Mouse (Mus musculus): ENCODE results near the gene Slc13a2. TPM values are rescaled to one million over a fixed set of nuclear protein-coding genes. Genes with fewer than 3 reads are reported as not detected.

Slc13a2 gene
- total RNA-seq, 4 experiments from 2014 or later: not detected

DNA sequence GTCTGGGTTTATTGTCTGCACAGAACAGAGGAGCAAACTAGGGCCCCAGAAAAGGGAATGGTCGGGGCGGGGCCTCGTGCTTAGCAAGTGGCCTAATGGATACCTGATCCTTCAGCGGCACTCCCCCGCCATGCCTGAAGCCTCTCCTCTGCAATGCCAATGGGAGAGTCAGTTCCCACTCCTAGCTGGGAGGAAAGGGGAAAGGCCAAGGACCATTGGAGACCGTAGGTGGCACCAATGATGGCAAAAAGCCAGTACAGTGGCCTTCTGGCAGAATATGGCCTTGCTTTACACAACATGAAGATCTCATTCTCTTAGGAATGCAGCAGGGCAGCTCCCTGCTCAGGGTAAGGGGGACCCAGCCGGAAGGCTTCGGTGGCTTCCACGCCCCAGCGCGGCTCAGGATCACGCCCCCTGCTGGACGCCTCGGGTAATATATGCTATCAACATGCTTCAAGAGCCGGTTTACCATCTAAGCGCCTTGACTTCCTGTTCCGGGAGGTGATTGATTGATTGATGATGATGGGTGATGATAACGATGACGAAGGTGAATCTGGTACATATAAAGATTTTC is 13.8 kb upstream of the Slc13a2 start:
- no peak for DNase-seq (ENCODE audit: low spot score in 2 of 2)

DNA sequence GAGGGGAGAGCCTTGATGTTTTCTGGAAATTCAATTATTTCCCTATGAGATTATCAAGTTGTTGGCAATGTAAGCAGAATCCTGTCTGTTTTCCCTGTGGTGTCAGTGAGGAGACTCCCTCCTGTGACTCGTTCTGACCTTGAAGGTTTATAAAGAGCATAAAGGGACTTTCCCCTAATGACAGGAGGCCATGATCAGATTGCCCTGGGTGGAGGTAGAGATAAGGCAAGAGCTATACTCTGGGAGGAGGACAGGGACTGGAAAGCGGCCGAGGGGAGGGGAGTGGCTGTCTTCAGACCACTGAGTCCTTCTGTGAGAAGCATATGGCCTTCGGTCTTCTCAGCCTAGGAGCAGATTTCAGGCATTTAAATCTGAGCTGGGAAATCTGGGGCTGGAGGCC is 12.0 kb upstream of the Slc13a2 start:
- no peak for DNase-seq (ENCODE audit: low spot score in 2 of 2)

DNA sequence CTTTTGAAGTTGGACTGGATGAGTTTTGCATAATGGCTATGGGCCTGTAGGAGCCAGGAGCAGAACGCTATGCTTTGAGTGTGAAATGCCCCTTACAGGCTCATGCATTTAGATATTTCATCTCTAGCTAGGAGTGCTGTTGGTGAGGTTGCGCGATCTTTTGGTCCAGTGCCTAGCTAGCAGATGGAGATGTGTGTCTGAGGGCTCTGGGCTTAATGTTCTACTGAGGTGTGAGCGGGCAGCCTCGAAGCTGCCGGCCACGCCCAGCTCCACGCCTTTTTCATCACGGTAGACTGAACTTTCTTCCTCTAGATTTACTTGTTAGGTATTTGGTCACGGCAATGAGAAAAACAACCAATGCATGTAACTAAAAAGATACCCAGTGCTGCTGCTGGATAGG is 9.2 kb upstream of the Slc13a2 start:
- DNase-seq (ENCODE audit: low spot score in 2 of 2): no peak

DNA sequence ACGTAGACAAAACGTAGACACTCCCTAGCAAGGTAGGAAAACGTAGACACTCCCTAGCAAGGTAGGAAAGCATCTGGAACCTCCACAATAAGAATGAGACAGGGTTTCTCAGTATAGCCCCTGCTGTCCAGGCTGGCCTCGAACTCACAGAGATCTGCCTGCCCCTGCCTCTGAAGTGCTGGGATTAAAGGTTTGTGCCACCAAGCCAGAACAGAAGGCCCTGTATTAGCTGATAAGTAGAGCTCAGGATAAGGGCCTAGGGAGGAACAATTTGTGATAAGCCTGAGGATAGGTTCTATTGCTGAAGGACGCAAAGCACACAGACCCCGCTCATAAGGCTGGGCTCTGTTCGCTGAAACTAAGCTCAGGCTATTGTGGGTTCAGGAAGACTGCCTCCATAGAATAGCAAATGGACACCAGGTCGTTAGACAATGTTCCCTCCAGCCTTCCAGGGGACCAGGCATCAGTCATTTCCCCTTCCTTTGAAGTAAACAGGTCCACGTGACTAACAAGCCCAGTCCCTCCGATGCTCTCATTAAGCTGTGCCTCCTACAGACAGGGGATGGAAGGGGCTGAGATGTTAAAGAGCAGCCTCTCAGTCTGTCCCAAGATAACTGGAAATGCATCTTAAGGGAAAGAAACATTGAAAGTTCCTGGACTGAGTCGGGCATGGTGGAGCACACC is 8.3 kb upstream of the Slc13a2 start:
- DNase-seq (ENCODE audit: low spot score in 2 of 2): no peak

DNA sequence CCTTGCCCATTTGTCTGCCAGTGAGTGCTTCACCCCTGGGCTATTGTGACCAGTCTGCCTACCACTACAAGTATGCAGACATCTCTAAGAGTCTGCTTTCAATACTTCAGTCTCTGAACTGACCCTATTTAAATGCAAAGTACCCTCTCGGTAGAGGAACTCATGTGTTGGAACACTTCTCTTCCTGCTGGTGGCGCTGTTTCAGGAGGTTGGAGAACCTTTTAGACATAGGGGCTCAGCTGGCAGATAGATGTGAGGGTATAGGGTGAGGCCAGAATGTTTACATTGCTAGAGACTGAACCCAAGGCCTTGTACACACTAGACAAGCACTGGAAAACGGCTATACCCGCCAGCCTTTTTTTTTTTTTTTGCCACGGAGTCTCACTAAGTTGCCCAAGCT is 6.3 kb upstream of the Slc13a2 start:
- no peak for DNase-seq (ENCODE audit: low spot score in 2 of 2)

DNA sequence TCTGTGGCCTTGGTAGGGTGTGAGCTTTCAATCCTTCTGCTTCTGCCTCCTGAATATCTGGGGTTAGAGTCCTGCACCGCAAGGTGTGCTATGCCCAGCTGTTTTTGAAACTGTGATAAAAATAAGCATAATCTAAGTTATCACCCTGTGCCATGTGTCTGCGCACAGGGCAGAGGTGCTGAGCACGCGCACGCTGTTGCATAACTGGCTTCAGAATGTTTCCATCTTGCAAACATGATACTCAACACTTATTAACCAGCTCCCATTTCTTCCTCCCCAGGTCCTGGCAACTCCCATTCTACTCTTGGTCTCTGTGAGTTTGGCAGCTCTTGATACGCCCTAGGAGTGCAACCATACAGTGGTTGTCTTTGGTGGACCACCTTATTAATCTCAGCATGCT is 5.6 kb upstream of the Slc13a2 start:
- DNase-seq (ENCODE audit: low spot score in 2 of 2): no peak

DNA sequence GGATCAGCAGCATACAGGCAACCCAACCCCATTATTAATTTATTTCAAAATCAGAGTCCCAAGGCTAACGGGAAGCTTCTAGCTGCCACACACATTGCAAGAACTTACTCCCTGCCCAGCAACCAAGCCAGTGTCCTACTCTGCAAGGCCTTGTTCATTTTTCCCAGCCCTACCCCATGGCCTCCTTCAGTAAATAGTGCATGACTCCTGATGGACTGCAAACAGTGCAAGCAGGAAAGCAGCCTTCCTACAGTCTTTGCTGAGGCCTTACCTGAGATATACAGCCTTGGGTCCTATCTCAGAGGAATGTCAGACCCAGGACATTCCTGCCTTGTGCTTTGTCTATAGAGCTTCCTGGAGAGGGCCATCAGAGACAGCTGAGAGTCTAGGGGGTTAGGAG is 3.6 kb upstream of the Slc13a2 start:
- DNase-seq (ENCODE audit: low spot score in 2 of 2): no peak

DNA sequence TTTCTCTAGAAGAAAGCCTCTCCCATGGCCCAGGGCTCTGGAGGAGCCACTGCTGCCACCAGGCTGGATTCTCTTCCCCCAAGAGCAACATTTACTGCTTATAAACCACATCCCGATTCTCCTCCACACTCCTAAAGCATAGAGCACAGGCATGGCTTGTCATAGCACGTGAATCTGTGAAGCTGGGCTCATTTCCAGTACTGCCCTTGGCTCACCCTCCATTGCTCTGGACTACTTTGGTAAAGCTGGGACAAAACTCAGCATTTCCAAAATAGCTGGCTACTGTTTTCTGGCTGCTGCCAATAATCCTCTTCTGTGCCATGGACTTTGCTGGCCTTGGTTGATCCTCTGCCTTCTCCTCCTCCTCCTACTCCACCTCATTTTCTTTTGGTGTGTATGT is 2.3 kb upstream of the Slc13a2 start:
- no peak for DNase-seq (ENCODE audit: low spot score in 2 of 2)

DNA sequence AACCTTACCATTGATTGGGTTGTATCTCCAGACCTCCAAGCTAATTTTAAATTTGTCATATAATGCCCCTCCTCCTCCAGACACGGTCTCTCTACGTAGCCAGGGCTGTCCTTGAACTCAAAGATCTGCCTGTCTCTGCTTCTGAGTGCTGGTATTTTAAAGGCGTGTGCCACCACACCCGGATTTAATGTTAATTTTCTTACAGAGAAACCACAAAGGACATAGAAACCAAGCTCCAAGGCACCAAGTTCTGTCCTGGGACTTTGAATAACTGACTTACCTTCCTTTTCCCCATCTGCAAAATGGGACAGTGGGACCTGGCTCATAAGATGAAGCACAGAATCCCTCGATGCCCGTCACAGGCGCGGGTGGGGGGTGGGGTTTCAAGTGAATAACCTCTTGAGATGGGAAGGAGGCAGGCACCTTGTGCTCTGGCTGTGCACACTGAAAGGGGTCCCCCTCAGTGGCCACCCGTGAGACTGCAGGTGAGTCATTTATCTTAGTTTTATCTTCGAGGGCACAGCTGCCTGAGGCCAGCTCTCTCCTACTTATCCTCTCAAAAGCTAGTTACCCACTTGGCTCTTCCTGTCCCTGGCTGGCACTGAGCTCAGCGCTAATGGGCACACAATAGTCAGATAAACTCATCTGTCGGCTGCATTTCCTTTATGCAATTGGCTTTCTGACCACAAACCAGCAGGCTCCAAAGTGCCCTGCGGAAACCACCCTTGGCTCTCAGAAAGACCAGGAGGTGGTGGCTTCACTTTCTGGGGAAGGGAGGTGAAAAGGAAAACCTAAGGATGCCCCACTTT is 612 bp downstream of the Slc13a2 start:
- no peak for DNase-seq (ENCODE audit: low spot score in 2 of 2)

DNA sequence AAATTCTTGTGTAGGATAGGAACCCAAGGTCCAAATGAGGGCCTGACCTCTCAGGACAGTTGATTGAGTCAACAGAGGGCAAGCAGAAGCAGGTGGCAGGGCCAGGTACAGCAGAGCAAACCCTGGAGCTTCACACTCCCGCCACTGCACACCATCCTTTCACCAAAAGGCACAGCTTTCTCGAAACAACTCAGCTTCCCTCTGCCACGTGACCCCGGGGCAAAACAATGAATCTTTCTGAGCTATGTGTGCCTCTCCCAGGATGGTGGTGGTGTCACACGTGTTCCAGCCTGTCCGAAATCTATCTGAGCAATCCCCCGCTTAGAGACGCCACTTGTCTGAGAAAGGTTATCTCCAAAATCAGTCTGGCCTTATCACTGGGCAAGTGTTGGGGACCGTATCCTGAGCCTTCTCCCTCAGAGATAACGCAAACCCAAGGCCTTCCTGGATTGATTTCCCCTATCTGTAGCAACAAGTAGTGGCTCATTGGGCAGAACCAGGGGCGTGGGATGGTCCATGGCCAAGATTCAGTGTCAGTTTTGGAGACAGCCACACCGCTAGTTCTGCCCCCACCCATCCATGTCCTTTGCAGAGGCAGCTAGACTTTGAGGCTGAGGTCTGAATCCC is 1.6 kb downstream of the Slc13a2 start:
- DNase-seq (ENCODE audit: low spot score in 2 of 2): no peak

DNA sequence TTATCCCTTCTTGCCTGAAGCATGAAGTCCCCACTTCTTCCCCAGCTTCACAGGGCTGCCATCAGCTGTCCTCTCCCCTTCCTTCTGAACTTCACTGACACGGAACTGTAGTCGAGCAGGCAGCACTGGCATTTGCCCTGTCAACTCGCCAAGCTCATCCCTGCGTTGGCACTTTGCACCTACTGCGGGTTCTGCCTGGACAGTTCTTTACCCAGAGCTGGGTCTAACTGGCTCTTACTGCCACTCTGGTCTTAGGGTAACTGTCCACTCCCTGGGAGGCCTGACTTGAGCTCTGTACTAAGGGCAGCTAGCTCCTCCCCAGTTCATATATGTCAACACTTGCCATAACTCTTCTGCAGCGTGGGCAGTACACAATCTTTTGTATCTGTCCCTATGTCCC is 5.2 kb downstream of the Slc13a2 start:
- DNase-seq (ENCODE audit: low spot score in 2 of 2): no peak

DNA sequence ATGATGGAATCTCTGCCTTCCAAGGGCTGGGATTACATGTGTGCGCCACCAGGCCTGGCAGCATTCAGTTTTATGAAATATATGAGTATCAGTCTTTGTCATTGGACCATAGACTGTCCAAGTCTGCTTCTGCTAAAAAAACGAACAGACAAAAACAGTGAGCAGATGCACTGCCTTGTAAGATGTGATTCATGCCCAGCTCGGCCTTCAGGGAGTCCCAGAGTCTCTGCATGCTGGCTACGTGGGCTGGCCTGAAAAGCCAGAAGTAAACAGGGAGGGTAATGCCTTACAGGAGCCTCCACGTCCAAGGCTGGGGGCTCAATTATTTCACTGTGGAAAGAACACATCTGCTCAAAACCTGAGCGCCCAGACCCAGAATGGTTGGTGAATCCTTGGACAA is 9.2 kb downstream of the Slc13a2 start:
- no peak for DNase-seq (ENCODE audit: low spot score in 2 of 2)

DNA sequence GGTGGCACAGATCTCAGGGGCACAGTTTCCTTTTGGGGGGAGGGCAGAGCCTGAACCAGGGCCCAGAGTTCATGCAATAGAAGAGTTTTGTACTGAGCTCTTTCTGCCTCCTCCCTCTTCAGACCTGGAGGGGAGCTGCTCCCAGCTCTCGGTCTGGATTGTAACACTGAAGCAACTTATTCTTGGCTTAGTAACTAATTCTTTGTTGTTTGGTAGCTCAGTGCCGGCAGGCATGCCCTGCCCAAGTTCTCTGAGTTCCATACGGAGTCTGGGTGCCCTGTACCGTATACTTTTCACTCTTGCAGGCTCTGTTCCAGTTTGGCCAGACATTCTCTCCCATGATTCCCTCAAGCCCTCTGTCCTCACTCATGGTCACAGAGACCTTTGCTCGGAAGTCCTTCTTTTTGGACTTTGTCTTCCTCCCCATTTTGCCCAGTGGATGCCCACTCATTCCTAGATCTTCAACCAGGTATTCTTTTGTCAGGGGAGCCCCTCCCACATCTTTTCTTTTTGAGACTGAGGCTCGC is 9.6 kb downstream of the Slc13a2 start:
- no peak for DNase-seq (ENCODE audit: low spot score in 2 of 2)

DNA sequence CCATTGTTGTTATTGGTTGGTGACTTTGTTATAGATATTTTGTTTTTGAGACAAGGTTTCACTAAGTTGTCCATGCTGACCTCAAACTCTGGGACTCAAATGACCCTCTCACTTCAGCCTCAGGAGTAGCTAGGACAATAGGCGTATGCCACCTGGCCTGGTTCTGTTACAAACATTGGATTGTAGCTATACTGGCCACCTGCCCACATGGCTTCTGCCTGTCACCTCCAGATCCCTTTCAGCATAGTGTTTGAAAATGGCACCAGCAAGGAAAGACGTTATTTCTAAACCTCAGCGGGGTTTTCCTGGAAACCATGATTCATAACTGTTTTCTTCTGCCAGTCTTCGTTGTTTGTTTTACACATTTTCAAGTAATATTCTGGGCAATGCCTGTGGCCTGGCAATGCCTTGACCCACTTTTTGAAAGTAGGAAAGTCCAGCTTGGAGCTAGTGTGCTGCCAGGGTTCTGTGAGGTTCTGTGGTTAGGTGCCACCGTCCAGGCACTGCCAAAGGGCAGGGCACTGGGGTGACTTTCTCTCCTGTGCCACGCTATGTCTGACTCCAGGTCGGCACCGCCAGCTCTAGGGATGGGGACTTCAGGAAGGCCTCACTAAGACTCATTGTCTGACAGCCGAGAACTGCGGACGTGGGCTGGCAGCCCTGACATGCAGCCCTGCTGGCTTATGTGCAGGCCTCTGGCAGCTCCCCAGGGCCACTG is 10.3 kb downstream of the Slc13a2 start:
- DNase-seq (ENCODE audit: low spot score in 2 of 2): peak in 1 of 2 experiments; percentile 21

DNA sequence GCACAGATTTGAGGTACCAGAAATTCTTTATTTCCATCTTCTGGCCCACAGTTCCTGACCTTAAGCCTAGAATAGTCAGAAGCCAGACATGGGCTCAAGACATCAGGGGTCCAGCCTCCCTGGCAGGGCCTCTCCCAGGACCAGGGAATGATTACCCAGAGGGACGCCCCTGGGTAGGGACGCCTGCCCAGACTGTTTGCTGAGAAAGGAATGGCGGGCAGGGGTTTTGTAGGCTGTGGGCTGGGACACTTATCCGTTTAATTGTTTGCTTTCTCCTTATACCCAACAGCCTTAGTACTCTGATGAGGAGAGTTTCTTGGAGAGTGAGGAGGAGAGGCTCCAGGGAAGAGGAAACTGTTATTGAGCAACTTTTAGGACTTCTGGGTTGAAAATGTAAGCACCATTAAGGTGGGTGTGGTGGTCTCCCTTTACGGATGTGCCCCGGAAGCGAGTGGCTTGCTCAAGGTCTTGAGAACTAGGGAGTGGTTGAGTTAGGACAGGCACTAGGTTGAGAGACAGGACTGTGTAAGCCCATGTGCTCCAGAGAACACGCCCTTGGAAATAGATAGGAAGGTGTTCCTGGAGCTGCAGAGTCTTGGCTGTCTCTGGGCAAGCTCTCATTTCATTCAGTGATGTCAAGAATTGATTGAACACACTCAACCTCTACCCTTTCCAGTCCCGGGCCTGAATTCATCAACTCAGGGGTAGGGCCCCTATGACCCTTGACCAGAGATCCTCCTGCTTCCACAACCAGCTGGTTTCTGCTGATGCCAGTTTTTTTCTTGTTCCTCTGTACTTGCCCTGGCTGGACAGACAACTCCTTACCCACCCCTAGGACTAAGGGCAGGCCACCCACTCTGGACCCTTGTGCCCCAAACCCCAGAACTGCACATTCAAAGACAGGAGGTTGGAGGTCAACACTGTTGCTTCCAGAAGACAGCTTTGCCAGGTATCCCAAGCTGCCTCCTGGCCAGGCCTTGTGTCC is 13.5 kb downstream of the Slc13a2 start:
- DNase-seq (ENCODE audit: low spot score in 2 of 2): no peak

DNA sequence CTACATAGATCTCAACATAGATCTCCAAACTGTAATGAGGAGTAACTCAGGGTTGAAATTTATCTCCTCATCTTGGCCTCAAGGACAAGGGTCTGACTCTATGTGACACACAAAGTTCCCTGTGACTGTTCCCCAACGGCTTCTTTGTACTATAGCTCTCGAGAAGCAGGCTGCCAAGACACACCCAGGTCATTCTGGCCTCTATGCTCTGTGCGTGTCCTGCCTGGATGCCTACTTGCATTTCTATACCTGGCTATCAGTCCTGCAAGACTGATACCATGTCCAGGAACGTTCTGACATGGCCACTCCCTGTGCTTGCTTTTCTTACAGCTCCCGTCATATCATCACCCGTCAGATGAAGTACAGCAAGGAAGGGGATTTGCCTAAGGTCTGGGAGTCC is 20.0 kb downstream of the Slc13a2 start:
- no peak for DNase-seq (ENCODE audit: low spot score in 2 of 2)

DNA sequence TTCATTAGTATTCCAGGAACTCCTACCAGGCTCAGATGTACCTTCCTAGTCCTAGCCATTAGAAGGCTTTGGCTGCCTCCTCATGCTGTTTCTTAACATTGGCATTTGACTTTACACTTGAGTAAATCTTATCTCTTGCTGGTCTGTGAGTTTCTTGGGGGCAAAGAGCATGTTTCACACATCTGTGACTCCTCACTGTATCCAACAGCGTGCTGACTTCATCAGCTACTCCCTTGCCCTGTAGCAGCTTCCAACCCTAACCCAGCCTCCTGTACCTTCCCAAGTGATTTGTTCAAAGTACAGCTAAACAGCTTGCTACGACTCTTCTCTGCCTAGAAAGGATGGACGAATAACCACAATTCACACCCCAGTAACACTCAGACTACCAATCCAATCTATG is 20.5 kb downstream of the Slc13a2 start:
- DNase-seq (ENCODE audit: low spot score in 2 of 2): no peak

DNA sequence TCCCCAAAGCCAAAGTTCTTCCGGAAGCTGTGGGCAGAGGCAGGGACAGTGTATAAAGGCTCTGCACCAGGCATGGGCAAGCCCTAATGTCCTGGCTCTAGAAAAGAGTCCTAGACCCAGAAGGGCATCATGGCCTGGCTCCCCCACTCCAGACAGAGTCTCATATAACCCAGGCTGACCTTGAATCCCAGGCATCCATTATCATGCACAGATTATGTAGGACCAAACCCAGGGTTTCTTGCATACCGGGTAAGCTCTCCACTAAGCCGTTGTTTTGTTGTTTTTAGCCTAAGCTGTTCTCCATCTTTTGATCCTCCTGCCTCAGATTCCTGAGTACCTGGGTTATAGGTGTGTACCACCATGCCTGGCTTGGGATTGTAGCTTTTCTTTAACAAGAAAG is 21.1 kb downstream of the Slc13a2 start:
- no peak for DNase-seq (ENCODE audit: low spot score in 2 of 2)

DNA sequence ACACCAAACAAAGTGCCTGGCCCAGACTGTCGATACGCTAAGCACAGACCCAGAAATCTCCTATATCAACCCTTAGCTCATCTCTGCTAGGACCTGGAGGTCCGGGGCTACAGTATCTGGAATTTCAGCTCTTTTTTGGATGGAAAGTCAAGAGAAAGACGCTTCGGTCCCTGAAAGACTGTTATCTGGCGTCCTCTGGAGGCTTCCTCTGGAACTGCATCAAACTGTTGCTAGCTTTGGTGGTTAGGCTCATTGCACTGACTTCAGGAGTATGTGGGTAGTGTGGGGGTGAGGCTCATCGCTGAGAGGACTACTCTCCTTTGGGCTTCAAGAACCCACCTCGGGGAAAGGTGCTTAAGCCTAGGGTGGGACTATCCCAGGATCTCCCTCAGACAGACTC is 22.3 kb downstream of the Slc13a2 start:
- peak; percentile 28 to 34 for DNase-seq (ENCODE audit: low spot score in 2 of 2)

DNA sequence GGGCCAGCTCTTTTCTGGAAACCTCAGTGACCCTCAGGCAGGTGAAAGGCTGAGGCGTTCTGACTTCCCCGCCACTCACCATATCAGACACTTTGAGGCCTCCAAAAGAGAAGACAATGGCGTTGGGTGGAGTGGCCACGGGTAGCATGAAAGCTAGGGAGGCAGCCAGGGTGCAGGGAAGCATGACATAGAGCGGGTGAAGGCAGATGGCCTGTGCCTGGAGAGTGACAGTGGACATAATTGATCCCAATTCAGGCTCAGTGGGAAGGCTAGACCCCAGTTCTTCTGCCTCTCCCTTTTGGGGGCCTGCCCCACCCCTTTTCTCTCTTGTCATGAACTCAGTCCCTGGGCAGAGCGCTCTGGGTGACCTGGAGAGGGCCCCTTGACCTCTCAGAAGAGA is 23.8 kb downstream of the Slc13a2 start:
- no peak for DNase-seq (ENCODE audit: low spot score in 2 of 2)
